Mouse (Mus musculus) bone marrow macrophage, adult 2 months (primary cell): ENCODE results near the gene Kif24.

Experiments used
- CTCF ChIP-seq: IDR thresholded peaks from 2 replicates; pipeline ENCODE4 v1.5.1; 2012; ENCODE audit warnings: low read depth, mild to moderate bottlenecking, low read length, moderate library complexity
- POLR2A ChIP-seq: IDR thresholded peaks from 2 replicates; pipeline ENCODE4 v1.6.1; 2012; ENCODE audit warnings: mild to moderate bottlenecking, low read depth, low read length, borderline replicate concordance

GRCm38 (mm10) chr4:41471384-41471689 lies 6.7 kb upstream of the Kif24 start:
- no peak for TF ChIP-seq CTCF
- TF ChIP-seq POLR2A = no peak
